ENCODE assay signal across 30 mouse cellular contexts in the genomic region with DNA sequence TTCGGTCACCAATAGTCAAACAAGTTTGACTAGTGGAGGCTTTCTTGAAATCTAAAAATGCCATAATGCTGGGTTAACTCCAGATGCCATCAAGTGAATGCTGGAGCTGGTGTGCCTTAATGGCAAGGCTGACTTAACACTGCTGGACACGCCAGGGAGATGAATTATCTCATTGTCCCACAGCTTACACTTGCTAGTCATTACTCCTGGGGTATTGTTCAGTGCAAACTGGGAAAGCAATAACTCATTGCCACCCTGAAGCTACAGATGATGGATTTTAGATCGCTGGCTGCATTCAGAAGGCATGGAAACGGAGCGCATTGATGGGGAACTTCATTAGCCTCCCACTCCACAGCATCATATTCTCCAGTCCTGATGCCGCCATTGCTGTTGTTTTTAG.
DNase-seq lines count a peak whose midpoint lies in the region; ATAC-seq and TF ChIP-seq lines count a peak whose summit lies in the region.
"Had no signal": no experiment of that assay in that cellular context is flagged by ENCODE, and none has a peak within 500 bp of the region (broad histone marks: within the 10 kb centered on the region; RNA-seq: fewer than 3 reads in every experiment).

No protein-coding gene starts in this region.

- 79% methylated on average over 6 of the region's 6 CpGs for WGBS in midbrain, postnatal 0 days
- WGBS in midbrain, embryonic 16.5 days: 71% methylated on average over 6 of the region's 6 CpGs
- 50% methylated on average over 6 of the region's 6 CpGs for WGBS in hindbrain, embryonic 15.5 days
- WGBS in neural tube, embryonic 12.5 days: 42% methylated on average over 6 of the region's 6 CpGs

- intact Hi-C loops in gastrocnemius, postnatal 36 days (cut with DNase I): no loop called here

- ATAC-seq in midbrain, postnatal 0 days (ENCODE audit: low FRiP score): no peak
- ATAC-seq in midbrain, embryonic 16.5 days: no peak
- ATAC-seq in hindbrain, embryonic 15.5 days (ENCODE audit: low FRiP score, low read depth): peak; percentile 65; the same call in 1 of the 2 replicates
- peak; percentile 50; the same call in 1 of the 2 replicates for ATAC-seq in neural tube, embryonic 12.5 days (ENCODE audit: low FRiP score, low read depth)
- ATAC-seq: CD4-positive, CD25-positive, alpha-beta regulatory T cell, adult 4 months; forebrain, embryonic 16.5 days; intestine, embryonic 16.5 days had no signal

- H3K27me3 ChIP-seq in midbrain, postnatal 0 days (ENCODE audit: insufficient read depth, low read length): no peaks in the 10 kb centered on the region
- H3K27me3 ChIP-seq in midbrain, embryonic 16.5 days (ENCODE audit: control insufficient read depth, insufficient read depth, low read depth, low read length): no peaks in the 10 kb centered on the region
- H3K27me3 ChIP-seq in hindbrain, embryonic 15.5 days: no peaks in the 10 kb centered on the region
- H3K27me3 ChIP-seq in neural tube, embryonic 12.5 days (replicated peaks): no peaks in the 10 kb centered on the region
- H3K27me3 ChIP-seq: limb, embryonic 15.5 days; liver, embryonic 13.5 days had no signal

- no peaks in the 10 kb centered on the region for H3K36me3 ChIP-seq in midbrain, postnatal 0 days (ENCODE audit: insufficient read depth, low read length)
- no peaks in the 10 kb centered on the region for H3K36me3 ChIP-seq in midbrain, embryonic 16.5 days (ENCODE audit: control insufficient read depth, insufficient read depth, low read length)
- H3K36me3 ChIP-seq in hindbrain, embryonic 15.5 days: no peaks in the 10 kb centered on the region
- H3K36me3 ChIP-seq in neural tube, embryonic 12.5 days: no peaks in the 10 kb centered on the region
- H3K36me3 ChIP-seq: limb, embryonic 10.5 days; limb, embryonic 15.5 days; liver, embryonic 13.5 days had no signal

- H3K9me3 ChIP-seq in midbrain, postnatal 0 days (ENCODE audit: low read length): no peaks in the 10 kb centered on the region
- no peaks in the 10 kb centered on the region for H3K9me3 ChIP-seq in midbrain, embryonic 16.5 days (replicated peaks; ENCODE audit: control insufficient read depth, low read length, poor library complexity, severe bottlenecking)
- no peaks in the 10 kb centered on the region for H3K9me3 ChIP-seq in hindbrain, embryonic 15.5 days
- no peaks in the 10 kb centered on the region for H3K9me3 ChIP-seq in neural tube, embryonic 12.5 days
- H3K9me3 ChIP-seq: limb, embryonic 10.5 days; limb, embryonic 15.5 days; liver, embryonic 13.5 days had no signal

- DNase-seq in midbrain, postnatal 0 days (ENCODE audit: low spot score): peak; percentile 14
- DNase-seq in embryo, embryonic 11 days: peak; percentile 19
- no peak for DNase-seq in gastrocnemius, postnatal 36 days
- no peak for DNase-seq in urinary bladder, postnatal 14 days (ENCODE audit: low spot score)
- DNase-seq: adrenal gland, postnatal 25 days; cerebellum, adult 2 months; cerebellum, postnatal 25 days; gastrocnemius, adult 2 months; heart, postnatal 14 days; kidney, adult 8-10 months; kidney, postnatal 4 days; liver, embryonic 13.5 days; lung, adult 18-20 months; lung, postnatal 14 days; right cerebral cortex, adult 18-20 months; spleen, adult 18-20 months; thymus, adult 18-20 months; thymus, postnatal 25 days had no signal

- H3K4me2 ChIP-seq in midbrain, postnatal 0 days (ENCODE audit: low read depth, low read length, poor library complexity, severe bottlenecking): no peak overlapping the region
- H3K4me2 ChIP-seq in midbrain, embryonic 16.5 days (ENCODE audit: low read length): no peak overlapping the region
- no peak overlapping the region for H3K4me2 ChIP-seq in hindbrain, embryonic 15.5 days
- H3K4me2 ChIP-seq in neural tube, embryonic 12.5 days (replicated peaks): no peak overlapping the region
- H3K4me2 ChIP-seq: limb, embryonic 15.5 days; liver, embryonic 13.5 days; midbrain, embryonic 11.5 days had no signal

- no peak for TF ChIP-seq CTCF in midbrain, postnatal 0 days (IDR thresholded peaks at IDR 0.05)

- H3K27ac ChIP-seq in midbrain, postnatal 0 days (ENCODE audit: low read depth, low read length): no peak overlapping the region
- H3K27ac ChIP-seq in midbrain, embryonic 16.5 days (ENCODE audit: low read length): no peak overlapping the region
- H3K27ac ChIP-seq in hindbrain, embryonic 15.5 days (replicated peaks): no peak overlapping the region
- no peak overlapping the region for H3K27ac ChIP-seq in neural tube, embryonic 12.5 days
- H3K27ac ChIP-seq: gastrocnemius, adult 2 months; kidney, postnatal 0 days; limb, embryonic 10.5 days; limb, embryonic 15.5 days; liver, embryonic 13.5 days; stomach, postnatal 0 days had no signal

- no peak overlapping the region for H3K9ac ChIP-seq in midbrain, postnatal 0 days (replicated peaks; ENCODE audit: low read length, poor library complexity, severe bottlenecking)
- no peak overlapping the region for H3K9ac ChIP-seq in midbrain, embryonic 16.5 days (ENCODE audit: low read depth, low read length)
- no peak overlapping the region for H3K9ac ChIP-seq in hindbrain, embryonic 15.5 days
- H3K9ac ChIP-seq in neural tube, embryonic 12.5 days: no peak overlapping the region
- H3K9ac ChIP-seq: limb, embryonic 15.5 days; liver, embryonic 13.5 days had no signal

- H3K4me1 ChIP-seq in midbrain, postnatal 0 days (ENCODE audit: insufficient read depth, low read length): peaks cover 6% of the 10 kb centered on the region; the same call in 1 of the 2 replicates
- H3K4me1 ChIP-seq in midbrain, embryonic 16.5 days (ENCODE audit: control insufficient read depth, insufficient read depth, low read length): peaks cover 6% of the 10 kb centered on the region; the same call in 1 of the 2 replicates
- peaks cover 17% of the 10 kb centered on the region for H3K4me1 ChIP-seq in hindbrain, embryonic 15.5 days (replicated peaks)
- H3K4me1 ChIP-seq in neural tube, embryonic 12.5 days: peaks cover 6% of the 10 kb centered on the region; the same call in 1 of the 2 replicates
- H3K4me1 ChIP-seq: limb, embryonic 15.5 days; liver, embryonic 13.5 days had no signal

- no peak overlapping the region for H3K4me3 ChIP-seq in midbrain, postnatal 0 days (ENCODE audit: low read depth, low read length)
- H3K4me3 ChIP-seq in midbrain, embryonic 16.5 days (ENCODE audit: low read depth, low read length): no peak overlapping the region
- no peak overlapping the region for H3K4me3 ChIP-seq in hindbrain, embryonic 15.5 days
- no peak overlapping the region for H3K4me3 ChIP-seq in neural tube, embryonic 12.5 days
- H3K4me3 ChIP-seq: erythroblast, embryonic 14.5 days; gastrocnemius, adult 2 months; limb, embryonic 10.5 days; limb, embryonic 15.5 days; liver, embryonic 13.5 days had no signal

Comparison
In these comparisons a context has a peak if more than half of its experiments do, and no peak if none do; other contexts are left out.
1. ATAC-seq: peak in hindbrain, embryonic 15.5 days (single experiment) and neural tube, embryonic 12.5 days (single experiment); none in midbrain, postnatal 0 days (single experiment) and midbrain, embryonic 16.5 days (single experiment).
2. DNase-seq: peak in midbrain, postnatal 0 days (single experiment) and embryo, embryonic 11 days (single experiment); none in gastrocnemius, postnatal 36 days (0 of 2) and urinary bladder, postnatal 14 days (single experiment).